In the genomic region with DNA sequence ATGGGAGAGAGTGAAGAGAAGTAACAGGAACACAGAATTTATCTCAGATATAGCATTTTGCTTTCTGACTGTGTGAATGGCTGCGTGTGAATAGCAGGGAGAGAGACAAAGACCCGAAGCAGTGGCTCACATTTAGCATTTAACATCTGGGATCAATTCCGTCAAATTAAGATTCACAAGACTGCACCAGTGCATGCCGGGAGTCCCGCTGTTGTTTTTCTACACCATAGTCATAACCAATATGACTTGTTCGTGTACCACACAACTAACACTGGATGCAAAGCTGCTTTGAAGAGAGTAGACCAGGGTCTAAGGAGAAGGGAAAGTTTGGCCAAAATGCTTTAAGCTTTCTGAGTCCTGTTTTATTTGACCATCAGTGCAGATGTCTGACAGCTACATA, we compare ENCODE assay signal across 31 mouse cellular contexts.
A peak's percentile ranks its signal among the peaks of the same experiment; 100 is the strongest.
DNase-seq lines count a peak whose midpoint lies in the region; ATAC-seq lines count a peak whose summit lies in the region.
"Had no signal": no experiment of that assay in that cellular context is flagged by ENCODE, and none has a peak within 500 bp of the region (broad histone marks: within the 10 kb centered on the region; RNA-seq: fewer than 3 reads in every experiment).

No protein-coding gene starts in this region.

- H3K4me2 ChIP-seq in forebrain, embryonic 14.5 days (ENCODE audit: low read length): no peak overlapping the region
- no peak overlapping the region for H3K4me2 ChIP-seq in embryonic facial prominence, embryonic 11.5 days (ENCODE audit: low read depth, low read length)
- no peak overlapping the region for H3K4me2 ChIP-seq in intestine, embryonic 15.5 days (replicated peaks)
- H3K4me2 ChIP-seq: forebrain, embryonic 15.5 days; heart, embryonic 13.5 days; hindbrain, embryonic 12.5 days; liver, embryonic 15.5 days; lung, embryonic 15.5 days; midbrain, embryonic 13.5 days; neural tube, embryonic 12.5 days; stomach, embryonic 15.5 days had no signal

- H3K9ac ChIP-seq in forebrain, embryonic 14.5 days (ENCODE audit: low read length): no peak overlapping the region
- no peak overlapping the region for H3K9ac ChIP-seq in embryonic facial prominence, embryonic 11.5 days (replicated peaks; ENCODE audit: low read length)
- H3K9ac ChIP-seq in intestine, embryonic 15.5 days: no peak overlapping the region
- H3K9ac ChIP-seq: forebrain, embryonic 15.5 days; heart, embryonic 13.5 days; hindbrain, embryonic 12.5 days; liver, embryonic 15.5 days; lung, embryonic 15.5 days; midbrain, embryonic 13.5 days; neural tube, embryonic 12.5 days; stomach, embryonic 15.5 days had no signal

- no peaks in the 10 kb centered on the region for H3K27me3 ChIP-seq in forebrain, embryonic 14.5 days (replicated peaks; ENCODE audit: control insufficient read depth, insufficient read depth, low read length)
- no peaks in the 10 kb centered on the region for H3K27me3 ChIP-seq in forebrain, embryonic 10.5 days (ENCODE audit: poor library complexity, severe bottlenecking)
- no peaks in the 10 kb centered on the region for H3K27me3 ChIP-seq in embryonic facial prominence, embryonic 11.5 days (ENCODE audit: control insufficient read depth, insufficient read depth, low read length)
- no peaks in the 10 kb centered on the region for H3K27me3 ChIP-seq in intestine, embryonic 15.5 days (replicated peaks)
- H3K27me3 ChIP-seq: forebrain, embryonic 15.5 days; heart, embryonic 13.5 days; hindbrain, embryonic 12.5 days; liver, embryonic 15.5 days; lung, embryonic 15.5 days; megakaryocyte, embryonic 14.5 days; midbrain, embryonic 13.5 days; neural tube, embryonic 12.5 days; stomach, embryonic 15.5 days had no signal

- H3K36me3 ChIP-seq in forebrain, embryonic 14.5 days (ENCODE audit: control insufficient read depth, insufficient read depth, low read length): no peaks in the 10 kb centered on the region
- no peaks in the 10 kb centered on the region for H3K36me3 ChIP-seq in forebrain, embryonic 10.5 days (replicated peaks)
- H3K36me3 ChIP-seq in embryonic facial prominence, embryonic 11.5 days (replicated peaks; ENCODE audit: control insufficient read depth, insufficient read depth, low read depth, low read length): no peaks in the 10 kb centered on the region
- H3K36me3 ChIP-seq in intestine, embryonic 15.5 days: no peaks in the 10 kb centered on the region
- H3K36me3 ChIP-seq: forebrain, embryonic 15.5 days; heart, embryonic 13.5 days; hindbrain, embryonic 12.5 days; liver, embryonic 15.5 days; lung, embryonic 15.5 days; midbrain, embryonic 13.5 days; neural tube, embryonic 12.5 days; stomach, embryonic 15.5 days had no signal

- no peaks in the 10 kb centered on the region for H3K4me1 ChIP-seq in forebrain, embryonic 14.5 days (ENCODE audit: control insufficient read depth, insufficient read depth, low read length)
- H3K4me1 ChIP-seq in forebrain, embryonic 10.5 days: no peaks in the 10 kb centered on the region
- no peaks in the 10 kb centered on the region for H3K4me1 ChIP-seq in embryonic facial prominence, embryonic 11.5 days (ENCODE audit: control insufficient read depth, insufficient read depth, low read length)
- no peaks in the 10 kb centered on the region for H3K4me1 ChIP-seq in intestine, embryonic 15.5 days (replicated peaks)
- H3K4me1 ChIP-seq: forebrain, embryonic 15.5 days; heart, embryonic 13.5 days; hindbrain, embryonic 12.5 days; liver, embryonic 15.5 days; lung, embryonic 15.5 days; megakaryocyte, embryonic 14.5 days; neural tube, embryonic 12.5 days; stomach, embryonic 15.5 days had no signal

- no peak overlapping the region for H3K4me3 ChIP-seq in forebrain, embryonic 14.5 days (ENCODE audit: low read depth, low read length)
- no peak overlapping the region for H3K4me3 ChIP-seq in forebrain, embryonic 10.5 days
- H3K4me3 ChIP-seq in embryonic facial prominence, embryonic 11.5 days (ENCODE audit: low read depth, low read length): no peak overlapping the region
- H3K4me3 ChIP-seq in intestine, embryonic 15.5 days (replicated peaks): no peak overlapping the region
- H3K4me3 ChIP-seq: forebrain, embryonic 15.5 days; heart, embryonic 13.5 days; hindbrain, embryonic 12.5 days; layer of hippocampus, adult 2 months; liver, embryonic 15.5 days; lung, embryonic 15.5 days; megakaryocyte, embryonic 14.5 days; midbrain, embryonic 13.5 days; neural tube, embryonic 12.5 days; stomach, embryonic 15.5 days had no signal

- no peak for ATAC-seq in forebrain, embryonic 14.5 days
- 0 out of 2 replicates have a peak, but pooled peaks have one; percentile 44 for ATAC-seq in embryonic facial prominence, embryonic 11.5 days (replicated peaks; ENCODE audit: insufficient number of reproducible peaks, low FRiP score, low TSS enrichment, low read depth)
- no peak for ATAC-seq in intestine, embryonic 15.5 days
- ATAC-seq: forebrain, embryonic 15.5 days; inflammation-experienced regulatory T-cells, adult 6 months; midbrain, embryonic 13.5 days had no signal

- 68% methylated on average over 6 of the region's 6 CpGs for WGBS in forebrain, embryonic 14.5 days
- WGBS in forebrain, embryonic 10.5 days: 72% methylated on average over 6 of the region's 6 CpGs
- WGBS in embryonic facial prominence, embryonic 11.5 days: 32% methylated on average over 6 of the region's 6 CpGs
- 86% methylated on average over 6 of the region's 6 CpGs for WGBS in intestine, embryonic 15.5 days

- H3K9me3 ChIP-seq in forebrain, embryonic 14.5 days (replicated peaks; ENCODE audit: control insufficient read depth, low read length): no peaks in the 10 kb centered on the region
- no peaks in the 10 kb centered on the region for H3K9me3 ChIP-seq in forebrain, embryonic 10.5 days
- H3K9me3 ChIP-seq in embryonic facial prominence, embryonic 11.5 days (replicated peaks; ENCODE audit: control insufficient read depth, low read length): no peaks in the 10 kb centered on the region
- H3K9me3 ChIP-seq in intestine, embryonic 15.5 days: no peaks in the 10 kb centered on the region
- H3K9me3 ChIP-seq: forebrain, embryonic 15.5 days; heart, embryonic 13.5 days; hindbrain, embryonic 12.5 days; liver, embryonic 15.5 days; lung, embryonic 15.5 days; midbrain, embryonic 13.5 days; neural tube, embryonic 12.5 days; stomach, embryonic 15.5 days had no signal

- DNase-seq in forebrain, embryonic 14.5 days (ENCODE audit: low spot score): peak; percentile 14
- DNase-seq in forebrain, embryonic 10.5 days (ENCODE audit: extremely low spot score, low spot score): no peak
- peak; percentile 87 for DNase-seq in embryonic facial prominence, embryonic 11.5 days (ENCODE audit: low spot score)
- DNase-seq in hindlimb bud, embryonic 11.5 days (ENCODE audit: extremely low spot score, low read depth, low spot score): peak; percentile 22
- DNase-seq in kidney, postnatal 36 days: no peak
- no peak for DNase-seq in right cerebral cortex, postnatal 36 days (ENCODE audit: low spot score in 2 of 2)
- DNase-seq: adrenal gland, postnatal 36 days; cerebellum, adult 11 months; cerebellum, adult 9-11 months; gastrocnemius, postnatal 14 days; heart, adult 18-20 months; heart, postnatal 14 days; kidney, adult 8-10 months; kidney, postnatal 10 days; liver; lung, postnatal 36 days; retina, postnatal 1 day; right cerebral cortex, postnatal 4 days; thymus, postnatal 36 days had no signal

- H3K27ac ChIP-seq in forebrain, embryonic 14.5 days (ENCODE audit: low read depth, low read length): no peak overlapping the region
- no peak overlapping the region for H3K27ac ChIP-seq in forebrain, embryonic 10.5 days
- no peak overlapping the region for H3K27ac ChIP-seq in embryonic facial prominence, embryonic 11.5 days (replicated peaks; ENCODE audit: low read depth, low read length)
- H3K27ac ChIP-seq in intestine, embryonic 15.5 days: no peak overlapping the region
- H3K27ac ChIP-seq: forebrain, embryonic 15.5 days; heart, embryonic 13.5 days; hindbrain, embryonic 12.5 days; layer of hippocampus, adult 2 months; liver, embryonic 15.5 days; lung, embryonic 15.5 days; midbrain, embryonic 13.5 days; neural tube, embryonic 12.5 days; stomach, embryonic 15.5 days had no signal

Comparison
In these comparisons a context has a peak if more than half of its experiments do, and no peak if none do; other contexts are left out.
1. DNase-seq: peak in forebrain, embryonic 14.5 days (single experiment), embryonic facial prominence, embryonic 11.5 days (single experiment) and hindlimb bud, embryonic 11.5 days (single experiment); none in forebrain, embryonic 10.5 days (single experiment), kidney, postnatal 36 days (0 of 2) and right cerebral cortex, postnatal 36 days (0 of 2).